Mouse (Mus musculus) splenic B cell, adult 2 months (primary cell): ENCODE measurements around the gene Cavin1.
"Not testable (repeated sequence)": the region's sequence is repeated elsewhere in the genome, so short reads cannot be mapped to it uniquely, and the experiment has no call there.

ENCODE experiments used
- DNase-seq: peaks from one replicate; pipeline ENCODE4 v3.0.0-alpha.2; 2011; ENCODE audit warnings: low read depth, low spot score
- H3K27me3 ChIP-seq: 2 replicates; pipeline ENCODE4 v1.6.1; 2012; ENCODE audit warnings: mild to moderate bottlenecking, low read length, moderate library complexity, mixed read lengths; ENCODE audit not compliant: control insufficient read depth, poor library complexity, insufficient read depth, severe bottlenecking
- H3K36me3 ChIP-seq: 2 replicates; pipeline ENCODE4 v1.6.1; 2012; ENCODE audit warnings: mild to moderate bottlenecking, low read length, moderate library complexity, mixed read lengths; ENCODE audit not compliant: control insufficient read depth, poor library complexity, insufficient read depth, severe bottlenecking

Cavin1 gene

DNA sequence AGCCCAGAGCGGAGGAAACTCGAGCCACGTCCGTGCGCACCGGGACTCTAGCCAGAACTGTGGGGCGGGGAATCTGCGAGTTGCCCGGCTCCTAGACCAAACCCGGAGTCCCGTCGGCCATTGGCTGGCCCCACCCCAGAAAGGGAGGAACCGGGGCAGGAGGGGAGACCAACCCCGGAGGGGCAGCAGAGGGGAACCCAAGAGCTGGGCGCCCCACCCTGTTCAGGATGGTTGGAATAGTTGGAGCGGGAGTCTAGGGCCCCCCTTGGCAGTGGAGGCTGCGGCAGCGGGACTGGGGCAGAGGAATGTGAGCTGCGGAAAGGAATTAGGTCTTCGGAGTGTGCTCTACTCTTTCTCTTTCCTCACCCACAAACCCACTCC lies at the start of gene Cavin1:
TSS of gene Cavin1 (minus strand) at position 331 of the 381 bp plus-strand sequence.
- DNase-seq, result no peak
- H3K27me3 ChIP-seq, result peaks cover 3% of the 10 kb centered on the region; the same call in 1 of the 2 replicates

DNA sequence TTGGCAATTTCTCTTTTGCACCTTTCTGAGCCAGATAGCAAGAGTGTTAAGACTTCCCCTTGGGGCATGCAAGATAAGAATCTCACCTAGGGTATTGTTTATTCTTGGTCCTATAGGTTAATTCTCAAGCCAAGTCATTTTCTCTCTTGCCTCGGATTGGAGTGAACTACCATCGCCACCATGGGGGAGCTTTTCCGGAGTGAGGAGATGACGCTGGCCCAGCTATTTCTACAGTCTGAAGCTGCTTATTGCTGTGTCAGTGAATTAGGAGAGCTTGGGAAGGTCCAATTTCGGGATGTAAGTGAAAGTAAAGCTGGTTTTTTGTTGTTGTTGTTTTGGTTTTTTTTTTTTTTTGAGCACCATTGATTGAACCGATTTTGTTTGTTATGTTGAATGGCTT lies 41.0 kb upstream of the Cavin1 start:
- no peak for DNase-seq
- no peaks in the 10 kb centered on the region for H3K27me3 ChIP-seq
- peaks cover 1% of the 10 kb centered on the region for H3K36me3 ChIP-seq

More for the DNA sequence above, at the start of gene Cavin1:
- no peaks in the 10 kb centered on the region for H3K36me3 ChIP-seq

DNA sequence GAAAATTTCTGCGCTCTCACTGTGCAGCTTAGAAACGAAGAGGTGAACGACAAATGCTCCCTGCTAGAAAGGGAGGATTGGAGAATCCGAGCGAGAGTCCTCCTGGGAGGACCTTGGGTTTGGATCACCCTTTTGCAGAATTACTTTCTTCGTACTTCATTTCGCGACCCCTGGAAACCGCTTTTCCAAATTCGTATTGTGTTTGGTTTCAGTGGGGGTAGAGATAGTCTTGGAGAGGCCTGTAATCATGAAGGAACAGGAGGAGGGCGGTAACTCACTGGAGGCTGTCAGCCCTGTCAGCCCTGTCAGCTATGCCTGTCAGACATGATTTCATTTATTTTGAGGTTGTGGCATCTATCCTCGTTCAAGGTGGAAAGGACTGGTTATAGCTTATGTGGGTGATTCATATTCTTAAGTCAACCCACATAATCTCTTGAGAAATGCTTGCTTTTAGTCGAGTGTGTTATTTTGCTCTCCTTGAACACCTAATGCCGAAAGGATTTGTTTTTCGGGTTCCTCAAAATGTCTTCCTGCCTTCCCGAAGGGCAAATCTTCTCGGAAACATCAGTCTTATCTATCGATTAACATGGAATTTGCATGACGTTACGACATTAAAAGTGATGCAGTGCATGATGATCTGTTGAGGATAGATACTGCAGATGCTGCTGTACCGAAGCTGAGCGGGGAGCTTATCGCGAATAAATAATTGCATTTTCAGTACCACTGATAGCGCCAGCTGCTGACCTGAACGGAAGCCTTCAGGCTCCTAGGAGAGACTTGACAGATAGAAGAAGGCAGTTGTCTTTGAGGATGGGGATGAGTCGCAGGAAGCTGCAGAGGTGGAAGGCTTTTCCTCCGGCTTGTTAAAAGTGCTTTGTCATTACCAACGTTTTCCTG lies 39.4 kb upstream of the Cavin1 start:
- no peaks in the 10 kb centered on the region for H3K27me3 ChIP-seq
- DNase-seq, result peak; percentile 48
- H3K36me3 ChIP-seq, result peaks cover 1% of the 10 kb centered on the region

DNA sequence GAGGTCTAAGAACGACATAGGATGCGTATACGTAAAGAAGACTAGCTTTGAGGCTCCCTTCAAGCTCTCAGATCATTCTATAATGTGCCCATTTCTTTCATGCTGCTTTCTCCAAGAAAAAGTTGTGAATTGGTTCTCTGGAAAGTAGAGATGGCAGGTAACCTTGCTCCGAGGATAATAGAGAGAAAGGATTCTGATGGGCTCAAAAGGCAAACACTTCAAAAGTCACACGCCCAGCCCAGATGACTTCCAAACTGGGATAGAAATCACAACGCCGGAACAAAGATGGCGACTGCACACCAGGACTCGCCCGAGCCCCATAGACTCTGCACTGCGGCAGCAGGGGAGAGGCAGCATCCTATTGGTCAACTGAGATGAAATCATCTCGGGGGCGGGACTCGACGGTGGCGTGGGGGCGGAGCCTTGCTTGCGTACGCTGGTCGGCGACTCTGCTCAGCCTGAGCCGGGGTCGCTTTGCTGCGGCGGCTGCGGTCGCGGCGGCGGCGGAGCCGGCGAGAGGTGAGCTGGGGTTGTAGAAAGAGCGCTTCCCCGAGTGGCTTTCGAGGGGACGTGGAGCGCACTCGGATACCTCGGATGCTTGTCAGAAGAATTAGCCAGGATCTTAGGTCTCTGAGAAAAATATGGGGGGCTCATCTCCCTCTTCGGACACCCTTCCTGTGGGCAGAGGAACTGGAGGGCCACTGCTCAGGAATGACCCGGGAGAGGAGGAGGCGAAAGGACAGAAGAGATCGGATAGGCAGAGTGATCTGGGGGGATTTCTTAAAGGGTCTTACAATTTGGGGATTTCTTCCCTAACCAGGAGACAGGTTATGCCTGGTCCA lies 38.6 kb upstream of the Cavin1 start, which contains the start of gene Atp6v0a1:
TSS of gene Atp6v0a1 (plus strand) at position 407 of the 842 bp plus-strand sequence.
- no peaks in the 10 kb centered on the region for H3K27me3 ChIP-seq
- DNase-seq, result peak; percentile 97
- H3K36me3 ChIP-seq, result no peaks in the 10 kb centered on the region; the same call in 1 of the 2 replicates

DNA sequence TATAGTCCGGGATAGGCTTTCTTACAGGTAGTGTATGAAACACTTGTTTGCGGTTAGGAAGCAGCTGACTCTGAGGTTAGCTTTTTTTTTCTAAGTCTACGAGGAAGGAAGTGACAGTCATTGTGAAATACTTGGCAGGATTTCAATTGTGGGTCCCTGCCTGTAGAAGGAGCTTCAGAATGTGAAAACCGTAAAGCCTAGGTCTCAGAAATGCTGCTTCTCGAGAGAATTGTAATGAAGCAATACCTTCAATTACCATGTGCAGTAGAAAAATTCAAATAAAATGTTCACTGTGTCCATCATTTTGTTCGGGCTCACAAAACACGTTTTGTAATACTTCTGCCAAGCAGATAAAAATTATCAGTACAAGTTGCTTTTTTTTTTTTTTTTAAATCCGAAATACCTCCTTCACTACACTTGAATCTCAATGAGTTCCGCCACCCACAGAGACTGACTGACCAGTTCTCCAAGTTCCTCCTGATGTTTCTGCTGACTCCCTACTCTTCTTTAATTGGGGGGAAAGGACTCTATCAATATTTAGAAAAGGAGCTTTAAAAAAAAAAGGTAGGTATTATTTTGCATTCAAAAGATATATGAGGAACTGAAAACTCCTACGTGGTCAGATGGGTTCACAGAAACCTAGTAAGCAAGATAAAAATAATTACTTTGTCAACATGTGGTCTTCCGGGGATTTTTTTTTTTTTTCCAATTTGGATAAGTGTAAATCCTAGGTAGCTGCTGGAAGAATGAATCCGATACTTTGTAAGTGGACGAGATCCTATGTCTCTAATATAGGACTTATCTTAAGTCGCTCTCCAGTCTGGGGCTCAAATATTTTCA lies 37.7 kb upstream of the Cavin1 start:
- H3K27me3 ChIP-seq, result no peaks in the 10 kb centered on the region
- H3K36me3 ChIP-seq, result no peaks in the 10 kb centered on the region
- peak; percentile 94 for DNase-seq

DNA sequence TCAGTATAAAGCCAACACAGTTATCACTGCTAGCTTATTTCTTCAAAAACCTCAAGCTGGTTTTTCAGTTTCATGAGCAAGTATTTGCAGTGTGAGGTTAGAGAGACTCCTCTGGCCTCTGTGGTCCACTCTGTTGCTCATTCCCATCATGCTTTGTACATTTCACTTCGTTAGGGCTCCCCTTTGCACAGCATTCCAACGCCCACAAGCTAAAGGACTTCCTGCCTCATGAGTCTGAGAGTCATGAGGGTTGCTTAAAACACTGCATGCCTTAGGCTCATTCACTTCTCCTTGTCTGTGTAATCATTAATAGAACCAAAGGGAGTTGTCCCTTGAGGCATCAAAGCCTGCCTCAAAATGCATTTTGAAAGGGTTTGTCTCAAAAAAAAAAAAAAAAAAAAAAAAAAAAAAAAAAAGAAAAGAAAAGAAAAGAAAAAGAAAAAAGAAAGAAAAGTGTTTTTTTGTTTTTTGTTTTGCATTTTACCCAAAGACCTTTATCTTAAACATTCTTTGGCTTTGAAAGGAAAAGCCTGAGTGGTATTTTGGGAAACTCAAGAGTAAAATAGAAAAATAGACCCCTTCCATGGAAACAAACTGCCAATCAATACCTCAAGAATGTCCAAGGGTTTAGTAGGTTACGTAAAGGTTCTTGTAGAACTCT lies 32.5 kb upstream of the Cavin1 start:
- H3K27me3 ChIP-seq, result no peaks in the 10 kb centered on the region
- H3K36me3 ChIP-seq, result no peaks in the 10 kb centered on the region
- peak; percentile 21 for DNase-seq

DNA sequence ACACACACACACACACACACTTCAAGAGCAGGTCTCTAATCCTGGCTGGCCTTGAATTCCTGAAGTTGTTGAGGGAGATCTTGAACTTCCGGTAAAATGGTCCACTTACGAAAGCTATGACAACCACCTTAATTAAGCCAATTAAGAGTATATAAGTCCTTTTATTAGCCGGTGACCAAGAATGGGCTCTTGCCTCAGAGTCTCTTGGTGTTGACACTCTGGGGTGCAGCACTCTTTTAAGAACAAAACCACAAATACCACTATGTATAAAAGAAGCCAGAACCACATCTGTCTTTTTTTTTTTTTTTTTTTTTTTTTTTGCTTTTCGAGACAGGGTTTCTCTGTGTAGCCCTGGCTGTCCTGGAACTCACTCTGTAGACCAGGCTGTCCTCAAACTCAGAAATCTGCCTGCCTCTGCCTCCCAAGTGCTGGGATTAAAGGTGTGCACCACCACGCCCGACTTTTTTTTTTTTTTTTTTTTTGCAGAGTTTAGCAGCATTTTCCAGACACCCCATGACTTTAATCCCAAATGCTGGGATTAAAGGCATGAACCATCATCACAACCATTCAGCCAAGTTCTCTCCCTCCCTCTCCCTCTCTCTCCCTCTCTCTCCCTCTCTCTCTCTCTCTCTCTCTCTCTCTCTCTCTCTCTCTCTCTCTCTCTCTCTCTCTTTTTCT lies 31.3 kb upstream of the Cavin1 start:
- not testable (repeated sequence) for H3K27me3 ChIP-seq, H3K36me3 ChIP-seq, DNase-seq

DNA sequence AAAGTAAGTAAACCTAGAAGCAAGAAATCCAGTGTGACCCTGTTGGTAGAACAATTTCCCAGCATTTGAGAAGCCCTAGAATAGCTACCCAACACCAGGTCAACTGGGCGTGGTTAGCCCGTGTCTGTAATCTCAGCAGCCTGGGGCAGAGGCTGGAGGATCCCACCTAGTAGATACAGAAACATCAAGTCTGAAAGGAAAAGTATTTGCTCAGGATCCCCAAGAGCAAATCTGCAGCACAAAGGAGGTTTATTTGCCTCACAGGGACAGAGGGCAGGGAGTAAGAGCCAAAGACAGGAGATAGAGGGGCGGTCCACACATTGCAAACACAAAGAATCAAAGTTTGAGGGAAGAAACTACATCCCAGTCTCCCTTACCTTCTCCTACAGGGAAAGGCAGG lies 28.6 kb upstream of the Cavin1 start:
- Histone ChIP-seq H3K27me3 (no peaks in the 10 kb centered on the region), H3K36me3 (no peaks in the 10 kb centered on the region)
- DNase-seq, result no peak

DNA sequence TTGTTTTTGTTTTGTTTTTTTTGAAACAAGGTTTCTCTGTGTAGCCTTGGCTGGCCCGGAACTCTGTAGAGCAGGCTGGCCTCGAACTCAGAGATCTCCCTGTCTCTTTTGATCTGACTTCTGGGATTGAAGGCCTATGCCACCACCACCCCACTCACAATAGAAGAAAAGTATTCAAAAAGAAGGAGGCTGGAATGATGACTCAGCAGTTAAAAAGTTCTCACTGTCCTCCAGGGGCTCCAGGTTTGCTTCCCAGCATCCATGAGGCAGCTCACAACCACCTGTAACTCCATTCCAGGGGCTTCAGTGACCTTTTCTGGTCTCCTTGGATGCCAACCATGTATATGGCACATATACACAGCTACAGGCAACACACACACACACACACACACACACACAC lies 28.1 kb upstream of the Cavin1 start:
- no peaks in the 10 kb centered on the region for H3K27me3 ChIP-seq
- DNase-seq, result no peak
- no peaks in the 10 kb centered on the region for H3K36me3 ChIP-seq

DNA sequence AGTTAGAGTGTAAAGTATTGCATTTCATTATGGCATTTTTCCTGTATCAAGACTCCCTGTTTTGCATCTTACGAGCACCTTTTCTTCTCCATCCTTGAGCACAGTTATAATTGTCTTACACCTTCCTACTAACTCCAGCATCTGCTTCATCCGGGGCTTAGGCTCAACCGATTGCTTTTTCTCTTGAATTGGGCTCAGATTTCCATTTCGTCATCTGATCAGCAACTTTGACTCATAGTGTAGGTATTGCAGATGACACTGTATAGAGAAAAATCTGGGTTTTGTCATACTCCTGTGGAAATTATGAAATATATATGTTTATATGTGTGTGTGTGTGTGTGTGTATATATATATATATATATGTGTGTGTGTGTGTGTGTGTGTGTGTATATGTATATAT lies 25.8 kb upstream of the Cavin1 start:
- DNase-seq, result no peak
- Histone ChIP-seq H3K27me3 (no peaks in the 10 kb centered on the region), H3K36me3 (no peaks in the 10 kb centered on the region)

DNA sequence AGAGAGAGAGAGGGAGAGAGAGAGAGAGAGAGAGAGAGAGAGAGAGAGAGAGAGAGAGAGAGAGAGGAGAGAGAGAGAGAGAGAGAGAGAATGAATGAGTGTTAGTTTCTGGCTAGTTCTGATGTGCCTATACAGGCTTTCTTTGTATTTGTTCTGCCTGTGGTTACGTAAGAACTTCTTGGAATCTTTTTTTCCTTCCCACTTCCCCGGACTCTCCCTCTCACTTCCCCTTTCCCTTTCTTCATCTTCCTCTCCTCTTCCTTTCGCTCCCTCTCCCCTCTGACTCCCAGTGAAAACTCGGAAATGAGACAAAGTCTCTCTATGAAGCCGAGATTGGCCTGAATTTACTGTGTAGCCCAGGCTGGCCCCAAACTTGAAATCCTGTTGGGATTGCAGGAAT lies 24.0 kb upstream of the Cavin1 start:
- Histone ChIP-seq H3K27me3 (no peaks in the 10 kb centered on the region), H3K36me3 (no peaks in the 10 kb centered on the region)

DNA sequence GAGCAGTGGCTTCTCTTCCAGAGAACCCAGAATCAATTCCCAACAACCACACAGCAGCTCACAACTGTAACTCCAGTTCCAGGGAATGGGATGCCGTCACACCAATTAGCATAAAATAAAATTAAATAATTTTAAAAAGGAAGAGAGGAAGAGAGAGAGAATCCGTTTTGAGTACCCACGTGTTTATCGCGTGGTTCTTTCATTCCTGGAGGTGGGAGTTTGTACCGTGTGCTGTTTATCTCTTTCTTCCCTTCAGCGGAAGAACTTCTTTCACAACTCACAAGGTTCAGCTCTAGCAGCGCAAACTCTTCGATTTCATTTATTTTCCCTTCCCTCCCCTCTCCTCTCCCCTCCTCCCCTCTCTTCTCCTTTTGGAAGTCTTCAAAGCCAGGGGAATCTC lies 23.5 kb upstream of the Cavin1 start:
- no peaks in the 10 kb centered on the region for H3K36me3 ChIP-seq
- no peaks in the 10 kb centered on the region for H3K27me3 ChIP-seq
- no peak for DNase-seq

More for the DNA sequence above, 24.0 kb upstream of the Cavin1 start:
- no peak for DNase-seq

DNA sequence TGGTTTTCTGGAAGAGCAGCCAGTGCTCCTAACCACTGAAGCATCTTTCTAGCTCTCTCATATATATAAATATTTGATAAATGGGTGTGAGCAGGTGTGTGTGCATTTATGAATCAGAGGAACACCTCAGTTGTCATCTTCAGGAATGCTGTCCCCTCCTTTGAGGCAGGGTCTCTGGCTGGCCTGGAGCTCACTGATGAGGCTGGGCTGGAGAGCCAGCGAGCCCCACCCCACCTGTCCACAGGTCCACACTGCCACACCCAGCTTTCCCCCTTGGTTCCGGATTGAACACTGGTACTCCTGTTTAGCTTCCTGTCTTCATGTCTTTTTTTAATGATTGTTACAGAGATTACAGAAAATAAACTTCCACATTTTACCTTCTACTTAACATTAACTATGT lies 22.8 kb upstream of the Cavin1 start:
- no peak for DNase-seq
- Histone ChIP-seq H3K27me3 (no peaks in the 10 kb centered on the region), H3K36me3 (no peaks in the 10 kb centered on the region)
